Mouse (Mus musculus): ENCODE data around the gene Rars2. TPM values are rescaled to one million over a fixed set of nuclear protein-coding genes. Genes with fewer than 3 reads are reported as not detected.
A peak's percentile ranks its signal among the peaks of the same experiment; 100 is the strongest.

Rars2 gene
- polyA plus RNA-seq, 1 experiment from 2014 or later = 72.7 TPM

- Histone ChIP-seq H3K27me3 (no peaks in the 10 kb centered on the region), H3K4me1 (no peaks in the 10 kb centered on the region), H3K27ac (no peak overlapping the region), H3K9ac (no peak overlapping the region), H3K9me3 (replicated peaks) (no peaks in the 10 kb centered on the region), H3K36me3 (peaks cover 66% of the 10 kb centered on the region), H3K4me3 (no peak overlapping the region), H3K4me2 (replicated peaks) (no peak overlapping the region)
- ATAC-seq (ENCODE audit: low FRiP score) = no peak
- 88% methylated on average over 10 of the region's 10 CpGs for WGBS
Observed at GRCm38 (mm10) chr4:34656101-34656500, 41.3 kb downstream of the Rars2 start.

DNA sequence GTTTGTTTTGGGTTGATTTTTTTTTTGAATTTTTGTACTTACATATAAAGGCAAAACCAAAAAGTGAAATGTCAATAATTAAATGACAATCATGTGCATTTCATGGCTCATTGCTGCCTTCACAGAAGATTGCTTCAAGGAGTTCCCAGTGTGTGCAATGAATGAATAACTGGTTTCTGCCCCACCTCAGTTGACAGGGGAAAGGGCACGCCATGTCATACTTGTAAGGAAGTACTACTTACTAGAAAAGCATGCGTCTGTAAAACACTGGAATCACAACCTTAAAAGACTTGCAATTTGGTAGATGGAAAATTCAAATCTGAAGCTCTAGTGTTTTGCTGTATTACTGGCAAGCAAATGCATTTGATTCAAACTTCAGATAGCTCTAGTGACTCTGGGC lies 44.3 kb downstream of the Rars2 start:
- ATAC-seq (ENCODE audit: low FRiP score) = no peak
- Histone ChIP-seq H3K9me3 (replicated peaks) (no peaks in the 10 kb centered on the region), H3K4me1 (no peaks in the 10 kb centered on the region), H3K9ac (no peak overlapping the region), H3K4me2 (replicated peaks) (no peak overlapping the region), H3K4me3 (no peak overlapping the region), H3K36me3 (peaks cover 76% of the 10 kb centered on the region), H3K27me3 (no peaks in the 10 kb centered on the region), H3K27ac (no peak overlapping the region)
- 92% methylated on average over 2 of the region's 2 CpGs for WGBS

DNA sequence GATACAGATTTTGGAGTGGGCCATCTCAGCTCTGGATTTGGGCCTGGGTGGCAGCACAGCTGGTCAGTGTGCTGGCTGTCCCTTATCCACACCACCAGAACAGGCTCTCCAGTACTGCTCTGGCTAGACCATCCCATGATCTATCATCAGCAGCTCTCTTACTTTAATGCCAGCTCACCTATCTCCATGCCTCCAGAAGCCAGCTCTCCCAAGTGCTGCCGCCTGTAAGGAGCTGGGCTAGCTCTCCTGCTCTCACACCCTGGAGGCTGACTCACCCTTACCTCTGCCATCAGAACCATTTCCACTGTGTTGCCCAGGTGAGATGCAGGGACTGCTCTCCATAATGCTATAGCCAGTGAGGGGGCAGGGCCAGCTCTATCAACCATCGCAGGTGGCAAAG lies 46.8 kb downstream of the Rars2 start:
- no peaks in the 10 kb centered on the region for H3K9me3 ChIP-seq (replicated peaks)
- no peak overlapping the region for H3K4me3 ChIP-seq
- ATAC-seq (ENCODE audit: low FRiP score) = no peak

DNA sequence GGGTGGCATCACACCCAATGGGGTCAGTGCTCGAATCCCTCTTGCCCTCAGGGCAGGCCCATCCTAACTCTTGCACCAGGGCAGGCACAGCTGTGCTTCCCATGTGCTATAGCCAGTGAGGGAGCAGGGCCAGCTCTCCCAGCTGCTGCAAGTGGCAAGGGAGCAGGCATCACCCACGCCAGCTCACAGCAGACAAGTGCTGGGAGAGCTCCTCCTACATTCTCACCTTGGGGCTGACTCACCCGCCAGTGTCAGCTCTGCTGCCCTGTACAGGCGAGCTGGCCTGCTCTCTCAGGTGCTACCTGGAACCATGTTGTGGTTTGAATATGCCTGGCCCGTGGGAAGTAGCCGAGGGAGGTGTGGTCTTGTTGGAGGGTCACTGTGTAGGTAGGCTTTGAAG lies 47.2 kb downstream of the Rars2 start:
- WGBS = 90% methylated on average over 6 of the region's 6 CpGs
- no peak overlapping the region for H3K4me3 ChIP-seq
- H3K9ac ChIP-seq = no peak overlapping the region
- H3K27ac ChIP-seq = no peak overlapping the region
- H3K27me3 ChIP-seq = no peaks in the 10 kb centered on the region
- no peaks in the 10 kb centered on the region for H3K4me1 ChIP-seq
- ATAC-seq (ENCODE audit: low FRiP score) = peak; percentile 38; the same call in 1 of the 2 replicates
- no peak overlapping the region for H3K4me2 ChIP-seq (replicated peaks)
- peaks cover 79% of the 10 kb centered on the region for H3K36me3 ChIP-seq
- no peaks in the 10 kb centered on the region for H3K9me3 ChIP-seq (replicated peaks)

More for the DNA sequence above, 46.8 kb downstream of the Rars2 start:
- H3K36me3 ChIP-seq = peaks cover 79% of the 10 kb centered on the region
- H3K4me1 ChIP-seq = no peaks in the 10 kb centered on the region
- WGBS = 98% methylated on average over 2 of the region's 2 CpGs
- H3K9ac ChIP-seq = no peak overlapping the region
- no peak overlapping the region for H3K27ac ChIP-seq
- H3K27me3 ChIP-seq = no peaks in the 10 kb centered on the region
- no peak overlapping the region for H3K4me2 ChIP-seq (replicated peaks)

- H3K4me1 ChIP-seq = no peaks in the 10 kb centered on the region
- ATAC-seq (ENCODE audit: low FRiP score) = no peak
- no peaks in the 10 kb centered on the region for H3K27me3 ChIP-seq
- peaks cover 51% of the 10 kb centered on the region for H3K36me3 ChIP-seq
- H3K27ac ChIP-seq = no peak overlapping the region
- no peak overlapping the region for H3K4me2 ChIP-seq (replicated peaks)
- H3K9ac ChIP-seq = no peak overlapping the region
- no peaks in the 10 kb centered on the region for H3K9me3 ChIP-seq (replicated peaks)
- H3K4me3 ChIP-seq = no peak overlapping the region
- WGBS = 94% methylated on average over 5 of the region's 5 CpGs
Observed at GRCm38 (mm10) chr4:34667923-34668322, 53.2 kb downstream of the Rars2 start.

DNA sequence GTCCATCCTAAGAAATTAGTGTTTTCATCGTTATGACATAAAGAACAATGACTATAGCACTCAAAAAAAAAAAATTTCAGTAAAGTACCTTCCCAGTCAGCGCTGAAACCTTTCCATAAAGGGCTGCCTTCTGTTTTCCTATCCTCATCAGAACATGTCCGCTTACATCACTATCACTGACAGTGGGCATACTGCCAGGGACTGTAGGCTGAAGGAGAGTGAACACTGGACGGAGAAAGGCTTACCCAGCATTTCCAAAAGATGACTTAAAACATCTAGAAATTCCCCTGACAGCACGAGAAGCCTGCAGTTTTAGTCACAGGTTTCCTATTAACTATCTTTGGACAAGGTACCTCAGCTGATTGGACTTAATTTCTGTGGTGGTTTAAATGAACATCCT lies 59.0 kb downstream of the Rars2 start:
- Histone ChIP-seq H3K36me3 (peaks cover 30% of the 10 kb centered on the region), H3K27me3 (no peaks in the 10 kb centered on the region), H3K27ac (no peak overlapping the region), H3K9me3 (replicated peaks) (no peaks in the 10 kb centered on the region), H3K4me2 (replicated peaks) (no peak overlapping the region), H3K9ac (no peak overlapping the region), H3K4me1 (no peaks in the 10 kb centered on the region), H3K4me3 (no peak overlapping the region)
- no peak for ATAC-seq (ENCODE audit: low FRiP score)
- WGBS = 93% methylated on average over 5 of the region's 5 CpGs

GRCm38 (mm10) chr4:34680530-34680929 lies 65.8 kb downstream of the Rars2 start:
- Histone ChIP-seq H3K4me2 (replicated peaks) (no peak overlapping the region), H3K4me1 (no peaks in the 10 kb centered on the region), H3K4me3 (no peak overlapping the region), H3K9me3 (replicated peaks) (no peaks in the 10 kb centered on the region), H3K27ac (no peak overlapping the region), H3K9ac (no peak overlapping the region), H3K27me3 (no peaks in the 10 kb centered on the region), H3K36me3 (peaks cover 31% of the 10 kb centered on the region)
- ATAC-seq (ENCODE audit: low FRiP score) = no peak
- 92% methylated on average over 5 of the region's 5 CpGs for WGBS

GRCm38 (mm10) chr4:34686874-34687567 lies 72.3 kb downstream of the Rars2 start, which contains the start of gene Slc35a1:
Gene Slc35a1, minus strand, starts transcription at chr4:34687438.
- Histone ChIP-seq H3K9ac (peak within 1 kb of the TSS; percentile 96), H3K4me1 (peaks cover 6% of the 10 kb centered on the region), H3K27ac (peak within 1 kb of the TSS; percentile 97), H3K9me3 (replicated peaks) (no peaks in the 10 kb centered on the region), H3K4me2 (replicated peaks) (peak within 1 kb of the TSS; percentile 54), H3K36me3 (0 out of 2 replicates have a peak, but pooled peaks cover 8% of the 10 kb centered on the region), H3K4me3 (peak within 1 kb of the TSS; percentile 84), H3K27me3 (no peaks in the 10 kb centered on the region)
- peak; percentile 99 for ATAC-seq (ENCODE audit: low FRiP score)
- under 1% methylated on average over 53 of the region's 65 CpGs for WGBS

- Histone ChIP-seq H3K27me3 (no peaks in the 10 kb centered on the region), H3K4me1 (peaks cover 6% of the 10 kb centered on the region), H3K36me3 (no peaks in the 10 kb centered on the region), H3K4me2 (replicated peaks) (peak overlapping the region; percentile 54; the same call in 1 of the 2 replicates), H3K27ac (no peak overlapping the region), H3K4me3 (no peak overlapping the region), H3K9ac (no peak overlapping the region), H3K9me3 (replicated peaks) (no peaks in the 10 kb centered on the region)
- WGBS = 92% methylated on average over 3 of the region's 3 CpGs
- no peak for ATAC-seq (ENCODE audit: low FRiP score)
Observed at GRCm38 (mm10) chr4:34688021-34688420, 73.3 kb downstream of the Rars2 start.

DNA sequence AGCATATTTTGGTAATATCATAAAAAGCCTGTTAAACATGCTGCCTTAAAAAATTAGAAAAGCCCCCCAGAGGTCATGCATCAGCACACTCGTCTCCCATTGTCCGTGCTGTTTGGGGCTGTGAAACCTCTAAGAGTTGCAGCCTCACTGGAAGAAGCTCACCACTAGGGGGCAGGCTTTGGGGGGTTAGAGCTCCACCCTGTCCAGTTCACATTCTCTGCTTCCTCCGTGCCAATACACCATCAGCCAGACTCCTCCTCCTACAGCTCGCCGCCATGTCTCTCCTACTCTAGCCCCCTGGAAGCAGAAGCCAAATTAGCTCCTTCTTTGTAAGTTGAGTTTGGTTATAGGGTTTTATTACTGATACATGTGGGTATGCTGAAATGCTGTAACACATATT lies 86.8 kb downstream of the Rars2 start:
- Histone ChIP-seq H3K9ac (no peak overlapping the region), H3K27me3 (no peaks in the 10 kb centered on the region), H3K27ac (no peak overlapping the region), H3K9me3 (replicated peaks) (no peaks in the 10 kb centered on the region), H3K4me3 (no peak overlapping the region), H3K4me2 (replicated peaks) (no peak overlapping the region), H3K4me1 (no peaks in the 10 kb centered on the region), H3K36me3 (no peaks in the 10 kb centered on the region)
- no peak for ATAC-seq (ENCODE audit: low FRiP score)
- WGBS = 54% methylated on average over 5 of the region's 5 CpGs

GRCm38 (mm10) chr4:34702231-34702630 lies 87.5 kb downstream of the Rars2 start:
- Histone ChIP-seq H3K36me3 (no peaks in the 10 kb centered on the region), H3K9ac (no peak overlapping the region), H3K9me3 (replicated peaks) (no peaks in the 10 kb centered on the region), H3K27me3 (no peaks in the 10 kb centered on the region), H3K4me1 (no peaks in the 10 kb centered on the region), H3K4me3 (no peak overlapping the region), H3K4me2 (replicated peaks) (no peak overlapping the region), H3K27ac (no peak overlapping the region)
- 96% methylated on average over 11 of the region's 11 CpGs for whole genome bisulfite sequencing
- ATAC-seq (ENCODE audit: low FRiP score) = no peak

- no peak overlapping the region for H3K4me2 ChIP-seq (replicated peaks)
- no peak overlapping the region for H3K27ac ChIP-seq
- no peak for ATAC-seq (ENCODE audit: low FRiP score)
- no peak overlapping the region for H3K9ac ChIP-seq
- 74% methylated on average over 4 of the region's 4 CpGs for WGBS
- H3K36me3 ChIP-seq = no peaks in the 10 kb centered on the region
- no peaks in the 10 kb centered on the region for H3K9me3 ChIP-seq (replicated peaks)
- H3K27me3 ChIP-seq = no peaks in the 10 kb centered on the region
- H3K4me1 ChIP-seq = no peaks in the 10 kb centered on the region
- H3K4me3 ChIP-seq = no peak overlapping the region
Observed at GRCm38 (mm10) chr4:34703029-34703428, 88.3 kb downstream of the Rars2 start.

- Histone ChIP-seq H3K4me3 (no peak overlapping the region), H3K9ac (no peak overlapping the region), H3K4me1 (no peaks in the 10 kb centered on the region), H3K36me3 (no peaks in the 10 kb centered on the region), H3K9me3 (replicated peaks) (0 out of 2 replicates have a peak, but pooled peaks cover 4% of the 10 kb centered on the region), H3K27me3 (no peaks in the 10 kb centered on the region), H3K27ac (no peak overlapping the region), H3K4me2 (replicated peaks) (no peak overlapping the region)
- 78% methylated on average over 3 of the region's 3 CpGs for WGBS
- ATAC-seq (ENCODE audit: low FRiP score) = no peak
Observed at GRCm38 (mm10) chr4:34707248-34707647, 92.5 kb downstream of the Rars2 start.

Measured in hindbrain, embryonic 12.5 days (tissue).